Mouse (Mus musculus): ENCODE measurements around the gene Exo1.

DNA sequence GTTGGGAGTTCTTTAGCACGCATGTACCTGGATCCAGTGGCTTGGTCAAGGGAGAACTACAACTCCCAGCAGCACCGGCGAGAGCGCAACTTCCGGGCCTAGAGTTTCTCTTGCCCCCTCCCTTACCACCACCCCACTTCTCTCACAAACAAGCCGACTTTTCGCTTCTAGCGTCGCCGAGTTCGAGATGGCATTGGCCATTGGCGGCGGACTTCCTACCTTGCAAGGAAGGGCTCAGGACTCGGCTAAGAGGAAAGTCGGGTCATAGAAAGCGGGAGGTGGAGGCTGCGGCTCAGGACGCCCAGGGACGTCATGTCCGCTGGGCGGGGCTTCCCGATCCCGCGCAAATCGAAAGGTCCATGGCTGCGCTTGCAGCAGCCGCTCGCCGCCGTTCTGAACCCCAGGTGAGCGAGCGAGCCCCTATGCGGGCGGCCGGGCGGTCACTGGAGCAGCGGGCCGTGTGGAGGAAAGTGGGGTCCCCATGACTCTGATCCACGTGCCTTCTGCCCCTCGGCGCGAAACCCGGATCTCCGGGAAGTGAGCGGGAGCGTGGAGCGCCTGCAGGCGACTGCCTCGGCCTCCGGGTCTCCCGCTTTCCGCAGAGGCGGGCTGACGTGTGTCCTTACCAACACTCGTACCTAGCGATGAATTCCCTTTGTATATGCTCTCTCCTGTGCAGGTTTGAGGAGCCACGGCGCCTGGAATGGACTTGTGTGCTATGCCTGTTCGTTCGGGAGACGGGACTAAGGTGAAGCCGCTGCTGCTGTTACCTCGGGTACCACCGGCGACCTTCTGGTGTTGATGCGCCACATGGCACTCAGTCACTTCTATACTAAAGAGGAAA, at the start of gene Exo1:
- TF ChIP-seq CTCF (IDR thresholded peaks at IDR 0.05; ENCODE audit: low read depth) (no peak), EP300 (optimal IDR thresholded peaks at IDR 0.05) (no peak)

All from stomach, postnatal 0 days (tissue).